Mouse (Mus musculus) cortical plate, adult 2 months (tissue): ENCODE measurements around the gene Bbs9.

Source experiments
- CTCF ChIP-seq: fragments of 200-500 bp; IDR thresholded peaks from 2 replicates; pipeline ENCODE4 v1.5.1; 2011; ENCODE audit warnings: mild to moderate bottlenecking, control low read depth, low read length; ENCODE audit not compliant: insufficient read depth; ENCODE audit errors: extremely low read depth
- POLR2A ChIP-seq: fragments of 200-500 bp; IDR thresholded peaks from 2 replicates; pipeline ENCODE4 v1.6.1; 2011; ENCODE audit warnings: mild to moderate bottlenecking, low read length, control low read depth; ENCODE audit not compliant: insufficient read depth; ENCODE audit errors: extremely low read depth

DNA sequence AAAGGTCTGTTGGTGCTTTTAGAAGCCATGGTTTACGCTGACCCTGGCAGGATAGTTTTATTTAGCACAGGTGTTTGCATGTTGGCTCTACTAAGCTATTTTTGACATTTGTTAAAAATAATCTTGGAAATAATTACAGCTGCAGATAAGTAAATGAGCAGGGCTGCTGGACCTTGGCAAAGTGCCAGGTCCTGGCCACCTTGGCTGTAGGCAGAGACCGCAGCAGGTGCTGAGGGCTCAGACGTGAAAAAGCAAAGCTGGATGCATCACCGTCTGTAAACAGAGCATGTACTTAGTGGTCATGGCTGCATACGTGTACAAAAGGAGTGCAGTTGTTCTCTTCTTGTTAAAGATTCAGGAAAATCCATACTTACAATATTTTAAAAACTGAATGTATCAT is 347.3 kb downstream of the Bbs9 start:
- TF ChIP-seq POLR2A (no peak), CTCF (no peak)
